Mouse (Mus musculus) adrenal gland, postnatal 10 days (tissue): Measurements from ENCODE around the gene Treml1. TPM values are rescaled to one million over a fixed set of nuclear protein-coding genes. Genes with fewer than 3 reads are reported as not detected.

ENCODE experiments used
- DNase-seq: peaks from one replicate; pipeline ENCODE4 v3.0.0; 2021; ENCODE audit warnings: mixed read lengths
- total RNA-seq, 2 experiments: library from RNA; stranded (reverse); gene quantifications; 2 replicates each; pipeline ENCODE4 v1.2.3; 2021

The Treml1 gene
- total RNA-seq, 2 experiments from 2014 or later: 0.48 TPM

DNA sequence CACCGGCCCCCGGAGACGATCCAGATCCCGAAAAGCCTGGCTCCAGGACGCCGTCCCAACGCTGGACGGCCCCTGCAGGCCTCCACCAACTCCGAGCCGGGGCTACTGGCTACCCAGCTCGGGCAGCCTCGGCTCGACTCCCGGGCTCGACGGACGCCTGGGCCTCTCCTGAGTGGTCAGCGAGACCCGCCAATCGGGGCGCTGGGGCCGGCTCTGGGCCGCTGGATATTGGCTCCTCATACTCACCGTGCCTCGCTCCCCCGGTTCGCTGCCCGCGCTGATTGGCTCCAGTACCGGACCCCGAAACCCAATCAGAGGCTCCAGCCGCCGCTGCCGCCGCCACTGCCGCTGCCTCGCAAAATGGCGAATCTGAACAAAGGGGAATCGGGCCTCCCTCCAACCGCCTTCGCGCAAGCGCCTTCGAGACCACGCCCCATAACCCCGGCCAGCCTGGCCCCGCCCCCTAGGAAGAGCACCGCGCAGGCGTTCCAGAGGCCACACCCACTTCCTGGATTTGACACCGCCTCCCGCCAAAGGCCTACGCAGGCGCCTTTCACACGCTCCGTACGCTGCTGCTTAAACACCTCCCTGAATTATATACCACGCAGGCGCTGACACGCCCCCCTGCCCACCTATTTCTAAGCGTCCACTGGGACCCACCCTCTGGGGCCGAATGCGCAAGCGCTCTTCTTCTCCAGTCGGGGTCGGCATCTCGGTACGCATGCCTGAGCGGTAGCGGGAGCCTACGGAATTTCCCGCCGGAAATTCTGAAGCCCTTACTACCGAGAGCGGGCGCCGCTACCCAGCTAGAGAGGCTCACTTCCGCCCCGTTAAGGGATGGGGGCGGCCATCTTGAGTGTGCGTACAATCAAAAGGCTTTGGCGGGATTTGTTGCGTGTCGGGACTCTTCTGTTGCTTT is 49.9 kb downstream of the Treml1 start, which contains the start of the genes Nfya and Oard1:
TSS of gene Nfya (minus strand) at position 527 of the 919 bp plus-strand sequence.
TSS of gene Oard1 (plus strand) at position 635 of the 919 bp plus-strand sequence.
- peak; percentile 100 for DNase-seq

DNA sequence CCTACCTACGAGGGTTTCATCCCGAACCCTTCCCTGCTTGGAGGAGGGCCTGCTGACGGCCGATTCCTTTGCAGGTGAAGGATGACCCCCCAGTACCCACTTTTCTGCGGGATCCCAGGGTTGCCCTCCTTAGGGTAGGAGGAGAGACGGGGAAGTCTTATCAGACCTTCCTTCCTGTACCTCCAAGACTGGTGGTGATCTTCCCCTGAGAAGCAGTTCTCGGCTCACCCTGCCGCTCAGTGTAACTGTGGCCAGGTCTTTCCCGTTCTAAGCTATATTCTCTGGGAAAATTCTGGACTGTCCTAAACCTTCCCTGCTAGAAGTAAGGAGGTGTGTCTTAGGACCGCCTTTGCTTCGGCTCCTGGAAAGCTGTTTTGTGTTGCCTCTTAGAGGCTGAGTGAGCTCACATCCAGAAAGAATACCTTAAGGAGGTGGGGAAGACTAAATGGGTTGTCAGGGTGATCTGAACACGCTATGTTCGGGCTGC is 50.6 kb downstream of the Treml1 start:
- no peak for DNase-seq

DNA sequence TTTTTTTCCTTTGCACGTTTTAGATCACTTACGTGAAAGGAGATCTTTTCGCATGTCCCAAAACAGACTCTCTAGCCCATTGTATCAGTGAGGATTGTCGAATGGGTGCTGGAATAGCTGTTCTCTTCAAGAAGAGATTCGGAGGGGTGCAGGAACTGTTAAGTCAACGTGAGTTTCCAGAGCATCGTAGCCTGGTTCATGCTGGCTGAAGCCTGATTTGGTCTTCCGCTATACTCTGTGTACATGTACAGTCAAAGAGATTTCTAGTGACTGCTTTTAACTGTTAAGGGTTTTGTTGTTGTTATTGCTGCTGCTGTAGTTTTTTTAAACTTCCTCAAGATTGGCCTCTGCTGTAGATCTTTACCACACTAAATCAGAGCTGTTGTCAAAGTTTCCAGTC is 51.5 kb downstream of the Treml1 start:
- DNase-seq: no peak

DNA sequence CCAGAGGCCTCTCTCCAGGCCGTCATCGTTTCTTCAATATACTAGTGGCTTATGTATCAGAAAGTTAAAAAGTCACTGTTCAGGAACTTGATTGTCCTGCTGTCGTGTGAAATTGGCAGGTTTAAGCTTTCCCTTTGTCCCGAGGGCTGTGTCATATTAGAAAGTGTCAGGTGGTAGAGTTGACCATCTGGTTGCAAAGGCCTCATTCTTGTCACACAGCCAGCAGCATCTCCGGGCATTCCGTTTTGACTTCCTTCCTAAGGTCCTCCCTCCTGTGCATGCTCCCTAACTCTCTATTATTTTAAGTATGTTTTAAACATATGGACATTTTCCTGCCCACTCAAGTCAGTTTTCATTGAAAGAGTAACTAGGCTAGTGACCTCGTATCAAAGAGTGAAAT is 56.3 kb downstream of the Treml1 start:
- no peak for DNase-seq

Other genes with a start within 250 kb of the Treml1 start
- gene 9830107B12Rik, start 213.6 kb upstream of the Treml1 start, total RNA-seq: under 1 TPM; 0.27 to 0.45 TPM
- under 1 TPM; 0.24 to 0.33 TPM for gene A530064D06Rik, start 192.6 kb upstream of the Treml1 start, total RNA-seq
- gene Trem1, start 127.1 kb upstream of the Treml1 start, total RNA-seq: under 1 TPM; 0.09 to 0.42 TPM
- gene Trem3, start 112.1 kb upstream of the Treml1 start, total RNA-seq: under 1 TPM; 0.70 to 0.72 TPM
- 1 to 10 TPM; 1.4 to 2.2 TPM for gene Treml4, start 95.6 kb upstream of the Treml1 start, total RNA-seq
- gene Treml2, start 60.4 kb upstream of the Treml1 start, total RNA-seq: 1 to 10 TPM; 1.5 to 2.0 TPM
- under 1 TPM; 0.66 to 0.79 TPM for gene B430306N03Rik, start 43.8 kb upstream of the Treml1 start, total RNA-seq
- 1 to 10 TPM; 1.2 to 1.9 TPM for gene Trem2, start 13.5 kb upstream of the Treml1 start, total RNA-seq
- gene Nfya, start 50.0 kb downstream of the Treml1 start, total RNA-seq: 10 to 100 TPM; 31.0 to 31.3 TPM
- 10 to 100 TPM; 19.1 to 22.8 TPM for gene Oard1, start 50.1 kb downstream of the Treml1 start, total RNA-seq
- gene Apobec2, start 73.0 kb downstream of the Treml1 start, total RNA-seq: 10 to 100 TPM; 15.9 to 51.1 TPM
- 1 to 10 TPM; 1.5 to 2.1 TPM for gene Tspo2, start 91.6 kb downstream of the Treml1 start, total RNA-seq
- gene Unc5cl, start 95.0 kb downstream of the Treml1 start, total RNA-seq: under 1 TPM in 1 of 2 experiments, not detected in 1; 0.21 TPM